ENCODE assay signal across 10 mouse cellular contexts in the genomic region with DNA sequence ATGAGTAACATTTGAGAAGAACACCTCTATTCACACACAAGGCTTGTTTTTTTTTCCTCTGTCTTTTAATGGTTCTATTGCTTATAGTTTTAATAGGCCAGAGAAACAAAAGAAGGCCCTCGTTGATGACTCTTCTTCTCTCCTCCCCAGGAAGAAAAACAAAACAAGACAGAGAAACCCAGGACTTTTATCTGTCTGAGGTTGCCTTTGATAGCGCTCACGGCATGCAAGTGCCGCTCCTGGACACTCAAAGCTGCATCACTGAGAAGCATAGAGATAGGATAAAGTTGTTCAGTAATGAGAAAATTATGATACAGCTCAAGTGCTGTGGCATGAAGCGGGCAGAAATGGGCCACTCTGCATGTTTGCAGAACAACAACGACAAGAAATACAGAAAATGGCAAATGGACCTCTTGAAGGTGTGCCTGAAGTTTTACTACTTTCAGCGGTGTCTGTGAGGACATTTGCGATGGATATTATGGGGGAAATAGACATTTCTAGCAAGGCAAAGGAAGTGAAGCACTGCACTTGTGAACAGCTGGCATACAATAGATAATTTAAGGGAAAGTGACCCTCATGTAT.
DNase-seq lines count a peak whose midpoint lies in the region; ATAC-seq and TF ChIP-seq lines count a peak whose summit lies in the region.
"Had no signal": no experiment of that assay in that cellular context is flagged by ENCODE, and none has a peak within 500 bp of the region (broad histone marks: within the 10 kb centered on the region; RNA-seq: fewer than 3 reads in every experiment).

No protein-coding gene starts in this region.

- H3K4me2 ChIP-seq in hindbrain, embryonic 13.5 days: no peak overlapping the region
- no peak overlapping the region for H3K4me2 ChIP-seq in hindbrain, embryonic 16.5 days (ENCODE audit: low read length)
- no peak overlapping the region for H3K4me2 ChIP-seq in lung, postnatal 0 days (replicated peaks; ENCODE audit: low read depth, low read length)

- peak overlapping the region; percentile 23; the same call in 1 of the 2 replicates for H3K27ac ChIP-seq in hindbrain, embryonic 13.5 days
- H3K27ac ChIP-seq in hindbrain, embryonic 16.5 days (ENCODE audit: low read depth, low read length): no peak overlapping the region
- H3K27ac ChIP-seq in testis, adult 2 months (ENCODE audit: control insufficient read depth, insufficient read depth, low read depth, low read length): peak overlapping the region; percentile 8; the same call in 1 of the 2 replicates
- peak overlapping the region; percentile 51 for H3K27ac ChIP-seq in liver, adult 2 months (replicated peaks; ENCODE audit: insufficient read depth, low read depth, low read length)
- H3K27ac ChIP-seq in lung, postnatal 0 days (ENCODE audit: low read length): no peak overlapping the region

- TF ChIP-seq EP300 in lung, postnatal 0 days (IDR thresholded peaks at IDR 0.05): no peak

- H3K27me3 ChIP-seq in hindbrain, embryonic 13.5 days: no peaks in the 10 kb centered on the region
- no peaks in the 10 kb centered on the region for H3K27me3 ChIP-seq in hindbrain, embryonic 16.5 days (replicated peaks; ENCODE audit: control insufficient read depth, insufficient read depth, low read length)
- no peaks in the 10 kb centered on the region for H3K27me3 ChIP-seq in testis, adult 2 months (ENCODE audit: control insufficient read depth, insufficient read depth, low read length)
- no peaks in the 10 kb centered on the region for H3K27me3 ChIP-seq in liver, adult 2 months (ENCODE audit: control insufficient read depth, insufficient read depth, low read length)
- no peaks in the 10 kb centered on the region for H3K27me3 ChIP-seq in lung, postnatal 0 days (replicated peaks; ENCODE audit: insufficient read depth, low read length)

- no peak for TF ChIP-seq CTCF in testis, adult 2 months (IDR thresholded peaks at IDR 0.05; ENCODE audit: control insufficient read depth, insufficient read depth, insufficient replicate concordance, low read depth, low read length)
- TF ChIP-seq CTCF in liver, adult 2 months (IDR thresholded peaks at IDR 0.05; ENCODE audit: low read depth, low read length): no peak
- no peak for TF ChIP-seq CTCF in lung, postnatal 0 days (IDR thresholded peaks at IDR 0.05)

- H3K9ac ChIP-seq in hindbrain, embryonic 13.5 days: no peak overlapping the region
- H3K9ac ChIP-seq in hindbrain, embryonic 16.5 days (ENCODE audit: low read depth, low read length): no peak overlapping the region
- H3K9ac ChIP-seq in liver, adult 2 months (ENCODE audit: low read depth, low read length): no peak overlapping the region
- H3K9ac ChIP-seq in lung, postnatal 0 days (replicated peaks; ENCODE audit: low read depth): no peak overlapping the region

- peaks cover 51% of the 10 kb centered on the region for H3K4me1 ChIP-seq in hindbrain, embryonic 13.5 days (replicated peaks)
- H3K4me1 ChIP-seq in hindbrain, embryonic 16.5 days (ENCODE audit: control insufficient read depth, insufficient read depth, low read depth, low read length): peaks cover 4% of the 10 kb centered on the region
- H3K4me1 ChIP-seq in testis, adult 2 months (ENCODE audit: control insufficient read depth, insufficient read depth, low read length): peaks cover 4% of the 10 kb centered on the region; the same call in 1 of the 2 replicates
- H3K4me1 ChIP-seq in liver, adult 2 months (ENCODE audit: control insufficient read depth, insufficient read depth, low read length): peaks cover 9% of the 10 kb centered on the region; the same call in 1 of the 2 replicates
- H3K4me1 ChIP-seq in lung, postnatal 0 days (ENCODE audit: insufficient read depth, low read depth, low read length): peaks cover 5% of the 10 kb centered on the region; the same call in 1 of the 2 replicates

- no peak for TF ChIP-seq POLR2A in testis, adult 2 months (IDR thresholded peaks at IDR 0.05; ENCODE audit: control insufficient read depth, low read depth, low read length)
- TF ChIP-seq POLR2A in liver, adult 2 months (IDR thresholded peaks at IDR 0.05; ENCODE audit: extremely low read depth, insufficient read depth, low read length): no peak

- 73% methylated on average over 8 of the region's 8 CpGs for WGBS in hindbrain, embryonic 13.5 days
- WGBS in hindbrain, embryonic 16.5 days: 74% methylated on average over 8 of the region's 8 CpGs
- 67% methylated on average over 8 of the region's 8 CpGs for WGBS in liver, adult 2 months
- 69% methylated on average over 8 of the region's 8 CpGs for WGBS in lung, postnatal 0 days

- no peaks in the 10 kb centered on the region; the same call in 1 of the 2 replicates for H3K79me2 ChIP-seq in liver, adult 2 months (ENCODE audit: control insufficient read depth, insufficient read depth, low read length)

- no peak for DNase-seq in testis, postnatal 14 days (ENCODE audit: low spot score)
- no peak for DNase-seq in liver, adult 2 months (ENCODE audit: extremely low read depth, low read depth, low spot score)
- DNase-seq in lung, postnatal 0 days (ENCODE audit: low spot score): no peak
- no peak for DNase-seq in lung, postnatal 4 days
- DNase-seq: cerebellum, adult 2 months; kidney, postnatal 10 days; thymus, postnatal 4 days had no signal

- H3K9me3 ChIP-seq in hindbrain, embryonic 13.5 days: no peaks in the 10 kb centered on the region
- H3K9me3 ChIP-seq in hindbrain, embryonic 16.5 days (ENCODE audit: control insufficient read depth, low read length): no peaks in the 10 kb centered on the region
- no peaks in the 10 kb centered on the region for H3K9me3 ChIP-seq in lung, postnatal 0 days (ENCODE audit: low read length)

- ATAC-seq in hindbrain, embryonic 13.5 days (ENCODE audit: low FRiP score): no peak
- no peak for ATAC-seq in hindbrain, embryonic 16.5 days
- ATAC-seq in lung, postnatal 0 days: no peak

- no peak overlapping the region for H3K4me3 ChIP-seq in hindbrain, embryonic 13.5 days
- no peak overlapping the region for H3K4me3 ChIP-seq in hindbrain, embryonic 16.5 days (ENCODE audit: low read length)
- no peak overlapping the region for H3K4me3 ChIP-seq in testis, adult 2 months (ENCODE audit: control insufficient read depth, low read depth, low read length)
- H3K4me3 ChIP-seq in liver, adult 2 months (ENCODE audit: insufficient read depth, low read depth, low read length): no peak overlapping the region
- no peak overlapping the region for H3K4me3 ChIP-seq in lung, postnatal 0 days (ENCODE audit: low read depth, low read length)

- no peaks in the 10 kb centered on the region for H3K36me3 ChIP-seq in hindbrain, embryonic 13.5 days
- no peaks in the 10 kb centered on the region for H3K36me3 ChIP-seq in hindbrain, embryonic 16.5 days (ENCODE audit: control insufficient read depth, insufficient read depth, low read length)
- H3K36me3 ChIP-seq in testis, adult 2 months (ENCODE audit: control insufficient read depth, insufficient read depth, low read length): no peaks in the 10 kb centered on the region
- H3K36me3 ChIP-seq in liver, adult 2 months (ENCODE audit: control insufficient read depth, insufficient read depth, low read length): no peaks in the 10 kb centered on the region
- no peaks in the 10 kb centered on the region for H3K36me3 ChIP-seq in lung, postnatal 0 days (ENCODE audit: insufficient read depth, low read length)

Comparison
In these comparisons a context has a peak if more than half of its experiments do, and no peak if none do; other contexts are left out.
1. H3K27ac ChIP-seq: peak in hindbrain, embryonic 13.5 days (single experiment), testis, adult 2 months (single experiment) and liver, adult 2 months (single experiment); none in hindbrain, embryonic 16.5 days (single experiment) and lung, postnatal 0 days (single experiment).